Mouse (Mus musculus): ENCODE results near the gene Hs2st1.

GRCm38 (mm10) chr3:144553942-144554341 is 16.0 kb downstream of the Hs2st1 start:
- TF ChIP-seq CTCF (conservative IDR thresholded peaks at IDR 0.05; ENCODE audit: insufficient read depth, insufficient read length, low read depth, low read length): no peak
- no peak for TF ChIP-seq POLR2A (IDR thresholded peaks at IDR 0.05; ENCODE audit: low read depth, low read length)

Measured in kidney, adult 2 months (tissue).